Mouse (Mus musculus) forebrain, postnatal 0 days (tissue): Measurements from ENCODE around the gene Proser3. TPM values are rescaled to one million over a fixed set of nuclear protein-coding genes. Genes with fewer than 3 reads are reported as not detected.
"Not testable (repeated sequence)": the region's sequence is repeated elsewhere in the genome, so short reads cannot be mapped to it uniquely, and the experiment has no call there.

ENCODE experiments used
- ATAC-seq: fragments of 200-750 bp; cut with Nextera tagmentation; 2 replicates; pipeline ENCODE4 v1.8.0; 2017; ENCODE audit warnings: mild to moderate bottlenecking, moderate library complexity
- DNase-seq: peaks from one replicate; pipeline ENCODE4 v3.0.0-alpha.2; 2015
- H3K27ac ChIP-seq: fragments of 300-500 bp; sonication (generic); 2 replicates; pipeline ENCODE4 v1.5.1; 2014; ENCODE audit warnings: low read depth, mild to moderate bottlenecking, antibody characterized with exemption, low read length, moderate library complexity, mixed read lengths
- H3K27me3 ChIP-seq: fragments of 300-500 bp; sonication (generic); 2 replicates; pipeline ENCODE4 v1.6.1; 2014; ENCODE audit warnings: mild to moderate bottlenecking, low read length, mixed read lengths; ENCODE audit not compliant: insufficient read depth
- H3K36me3 ChIP-seq: fragments of 300-500 bp; sonication (generic); 2 replicates; pipeline ENCODE4 v1.6.1; 2014; ENCODE audit warnings: mild to moderate bottlenecking, moderate library complexity; ENCODE audit not compliant: insufficient read depth
- H3K4me1 ChIP-seq: fragments of 300-500 bp; sonication (generic); 2 replicates; pipeline ENCODE4 v1.6.1; 2014; ENCODE audit warnings: antibody characterized with exemption; ENCODE audit not compliant: insufficient read depth
- H3K4me2 ChIP-seq: fragments of 300-500 bp; sonication (generic); 2 replicates; pipeline ENCODE4 v1.6.1; 2014; ENCODE audit warnings: low read depth, mild to moderate bottlenecking, moderate library complexity
- H3K4me3 ChIP-seq: fragments of 300-500 bp; sonication (generic); 2 replicates; pipeline ENCODE4 v1.5.1; 2014; ENCODE audit warnings: low read depth, low read length, mixed read lengths
- H3K9ac ChIP-seq: fragments of 300-500 bp; sonication (generic); 2 replicates; pipeline ENCODE4 v1.6.1; 2014; ENCODE audit warnings: mild to moderate bottlenecking
- H3K9me3 ChIP-seq: fragments of 300-500 bp; sonication (generic); 2 replicates; pipeline ENCODE4 v1.6.1; 2016; ENCODE audit warnings: low read length
- CTCF ChIP-seq: sonication (generic); IDR thresholded peaks from 2 replicates; pipeline ENCODE4 v1.5.1; 2016; ENCODE audit warnings: antibody characterized with exemption, control low read depth, low read depth
- WGBS: fragments of 180-500 bp; shearing (Covaris S2); extraction: QIAGEN DNeasy Blood & Tissue Kit; methylation state at CpG from one replicate; pipeline ENCODE4 v1.1.7; 2014; 5-methylcytosine and 5-hydroxymethylcytosine counted together
- polyA plus RNA-seq: library from polyadenylated mRNA; unstranded; fragments of >200 nt; fragmentation: Nextera tagmentation; extraction: Ambion mirVana; gene quantifications from 2 replicates; pipeline ENCODE4 v1.2.1, GENCODE M21; 2015
- total RNA-seq: library from RNA; depleted of rRNA; stranded (reverse); fragments of >200 nt; gene quantifications from 2 replicates; pipeline ENCODE4 v1.2.3, GENCODE M21; 2014

Proser3 gene
- total and polyA plus RNA-seq, 2 experiments from 2014 or later = 3.8 to 9.0 TPM

DNA sequence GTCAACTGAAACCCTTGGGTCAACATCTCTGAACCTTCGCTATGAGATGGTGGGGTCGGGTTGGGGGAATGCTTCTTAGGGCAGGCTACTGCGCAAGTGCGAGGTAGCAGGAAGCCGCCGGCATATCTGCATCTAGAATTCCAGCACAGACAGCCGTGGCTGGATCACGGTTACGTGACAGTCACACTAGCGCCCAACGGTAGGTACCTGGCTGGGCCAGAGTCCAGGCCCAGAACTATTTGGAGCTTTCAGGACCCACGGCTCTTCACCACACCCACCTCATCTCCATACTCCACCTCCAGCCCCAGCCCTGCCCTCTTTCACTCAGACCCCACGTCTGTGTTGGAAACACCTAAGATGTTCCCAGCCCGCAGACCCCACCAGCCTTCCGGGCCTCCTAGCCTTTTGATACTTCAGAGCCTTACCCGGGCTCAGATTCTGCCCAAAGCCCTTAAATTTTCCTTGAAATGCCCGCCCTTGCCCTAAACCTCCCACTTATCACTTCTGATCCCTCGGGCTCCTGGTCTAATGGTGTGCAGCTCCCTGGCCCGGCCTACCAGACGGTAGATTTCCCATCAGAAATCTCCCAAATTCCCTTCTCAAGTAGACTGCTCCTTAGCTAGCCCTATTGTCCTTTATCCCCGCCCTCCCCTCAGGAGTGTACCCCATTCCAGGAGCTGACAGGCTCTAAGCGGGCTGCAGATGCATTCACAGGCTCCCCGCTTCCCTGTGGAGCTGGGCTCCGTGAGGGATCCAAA, 36.9 kb downstream of the Proser3 start:
- H3K36me3 ChIP-seq = no peaks in the 10 kb centered on the region
- no peak for TF ChIP-seq CTCF
- ATAC-seq (no peak), DNase-seq (no peak)
- no peaks in the 10 kb centered on the region for H3K9me3 ChIP-seq
- 61% methylated on average over 24 of the region's 24 CpGs for WGBS
- H3K27ac ChIP-seq = no peak overlapping the region
- H3K4me3 ChIP-seq = no peak overlapping the region
- no peaks in the 10 kb centered on the region for H3K4me1 ChIP-seq
- H3K9ac ChIP-seq = no peak overlapping the region
- no peaks in the 10 kb centered on the region; the same call in 1 of the 2 replicates for H3K27me3 ChIP-seq
- no peak overlapping the region for H3K4me2 ChIP-seq

GRCm38 (mm10) chr7:30508061-30508460, 44.0 kb downstream of the Proser3 start:
- Histone ChIP-seq H3K4me1 (no peaks in the 10 kb centered on the region), H3K27ac (no peak overlapping the region), H3K36me3 (no peaks in the 10 kb centered on the region), H3K9ac (no peak overlapping the region), H3K9me3 (no peaks in the 10 kb centered on the region), H3K4me3 (no peak overlapping the region), H3K4me2 (no peak overlapping the region), H3K27me3 (no peaks in the 10 kb centered on the region; the same call in 1 of the 2 replicates)
- no peak for ATAC-seq
- no peak for TF ChIP-seq CTCF
- WGBS = 84% methylated on average over 4 of the region's 4 CpGs
- no peak for DNase-seq

DNA sequence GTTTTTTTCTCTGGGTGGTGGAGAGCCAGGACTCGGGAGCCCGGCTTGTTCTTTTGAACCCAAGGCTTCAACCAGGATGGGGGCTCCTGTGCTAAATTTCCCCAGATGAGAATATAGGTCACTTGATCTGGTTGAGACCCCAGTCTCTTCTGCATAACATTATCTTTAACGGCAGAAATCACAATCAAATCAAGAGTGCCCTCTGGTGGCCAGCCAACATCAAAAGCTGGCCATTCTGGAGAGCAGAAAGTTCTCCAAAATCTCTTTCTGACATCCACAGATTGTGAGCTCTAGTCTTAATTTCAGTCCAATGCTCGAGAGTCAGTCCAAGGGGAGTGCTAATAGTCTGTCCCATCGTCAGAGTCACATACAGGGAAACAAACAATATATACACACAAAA, 50.9 kb downstream of the Proser3 start:
- not testable (repeated sequence) for H3K4me3 ChIP-seq, H3K27ac ChIP-seq, DNase-seq, H3K36me3 ChIP-seq, H3K27me3 ChIP-seq, H3K9ac ChIP-seq, H3K9me3 ChIP-seq, H3K4me2 ChIP-seq, ATAC-seq, H3K4me1 ChIP-seq
- TF ChIP-seq CTCF = peak; percentile 46
- 67% methylated on average over 5 of the region's 5 CpGs for WGBS

DNA sequence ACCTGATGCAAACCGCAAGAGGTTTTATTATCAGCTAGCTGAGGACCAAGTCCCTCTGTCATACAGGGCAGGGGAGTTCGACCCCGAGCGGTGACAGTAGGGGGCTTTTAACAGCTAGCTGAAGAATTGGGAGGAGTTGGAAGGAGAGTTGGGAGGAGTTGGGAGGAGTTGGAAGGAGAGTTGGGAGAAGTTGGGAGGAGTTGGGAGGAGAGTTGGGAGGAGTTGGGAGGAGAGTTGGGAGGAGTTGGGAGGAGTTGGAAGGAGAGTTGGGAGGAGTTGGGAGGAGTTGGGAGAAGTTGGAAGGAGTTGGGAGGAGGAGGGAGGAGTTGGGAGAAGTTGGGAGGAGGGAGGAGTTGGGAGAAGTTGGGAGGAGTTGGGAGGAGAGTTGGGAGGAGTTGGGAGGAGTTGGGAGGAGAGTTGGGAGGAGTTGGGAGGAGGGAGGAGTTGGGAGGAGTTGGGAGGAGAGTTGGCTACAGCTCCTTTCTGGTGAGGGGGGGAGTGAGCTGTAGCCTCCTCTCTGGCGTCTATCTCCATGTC, 56.5 kb downstream of the Proser3 start:
- WGBS = 65% methylated on average over 4 of the region's 5 CpGs
- H3K4me2 ChIP-seq, ATAC-seq, H3K9me3 ChIP-seq, H3K36me3 ChIP-seq, H3K4me3 ChIP-seq, H3K9ac ChIP-seq, H3K27me3 ChIP-seq, H3K27ac ChIP-seq, H3K4me1 ChIP-seq, DNase-seq: not testable (repeated sequence)

- H3K27ac ChIP-seq = no peak within 1 kb of the TSS
- no peak within 1 kb of the TSS for H3K4me3 ChIP-seq
- no peak within 1 kb of the TSS for H3K9ac ChIP-seq
- no peak for TF ChIP-seq CTCF
- no peaks in the 10 kb centered on the region for H3K27me3 ChIP-seq
- ATAC-seq (no peak), DNase-seq (no peak)
- WGBS = 68% methylated on average over 11 of the region's 11 CpGs
- no peaks in the 10 kb centered on the region for H3K9me3 ChIP-seq
- H3K36me3 ChIP-seq = no peaks in the 10 kb centered on the region
- H3K4me1 ChIP-seq = no peaks in the 10 kb centered on the region; the same call in 1 of the 2 replicates
- no peak within 1 kb of the TSS for H3K4me2 ChIP-seq
These were observed 58.6 kb downstream of the Proser3 start, which contains the start of gene Prodh2 for GRCm38 (mm10) chr7:30493401-30493931. Gene Prodh2, plus strand, starts transcription at chr7:30493622.

DNA sequence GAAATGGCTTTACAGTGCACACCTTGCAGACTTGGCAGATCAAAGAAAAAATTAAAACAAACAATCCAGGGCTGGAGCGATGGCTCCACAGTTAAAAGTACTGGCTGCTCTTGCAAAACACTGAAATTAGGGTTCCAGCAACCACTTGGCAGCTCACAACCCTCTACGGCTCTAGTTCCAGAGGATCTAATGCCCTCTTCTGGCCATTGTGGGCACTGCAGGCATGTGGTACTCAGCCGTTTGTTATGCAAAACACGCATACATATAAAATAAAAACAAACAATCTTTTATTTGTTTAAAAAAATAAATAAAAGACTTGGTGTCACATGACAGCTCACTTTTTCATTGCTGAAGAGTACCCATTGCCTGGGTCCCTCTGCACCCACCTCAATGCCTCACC, 59.3 kb downstream of the Proser3 start:
- ATAC-seq = no peak
- no peaks in the 10 kb centered on the region for H3K9me3 ChIP-seq
- WGBS = 12% methylated on average over 4 of the region's 4 CpGs
- H3K4me2 ChIP-seq = no peak overlapping the region
- no peaks in the 10 kb centered on the region for H3K27me3 ChIP-seq
- no peaks in the 10 kb centered on the region; the same call in 1 of the 2 replicates for H3K4me1 ChIP-seq
- no peaks in the 10 kb centered on the region for H3K36me3 ChIP-seq
- no peak overlapping the region for H3K9ac ChIP-seq
- no peak overlapping the region for H3K4me3 ChIP-seq
- H3K27ac ChIP-seq = no peak overlapping the region
- peak; percentile 82 for TF ChIP-seq CTCF
- DNase-seq = peak; percentile 84

GRCm38 (mm10) chr7:30490957-30491307, 61.2 kb downstream of the Proser3 start:
- no peaks in the 10 kb centered on the region for H3K36me3 ChIP-seq
- H3K27me3 ChIP-seq = no peaks in the 10 kb centered on the region
- H3K4me3 ChIP-seq = no peak overlapping the region
- no peak overlapping the region for H3K9ac ChIP-seq
- H3K4me2 ChIP-seq = no peak overlapping the region
- ATAC-seq (peak; percentile 36; the same call in 1 of the 2 replicates), DNase-seq (no peak)
- TF ChIP-seq CTCF = no peak; the same call in 1 of the 2 replicates
- WGBS = 12% methylated on average over 6 of the region's 6 CpGs
- no peaks in the 10 kb centered on the region for H3K9me3 ChIP-seq
- no peaks in the 10 kb centered on the region; the same call in 1 of the 2 replicates for H3K4me1 ChIP-seq
- H3K27ac ChIP-seq = no peak overlapping the region
